Mouse (Mus musculus): Measurements from ENCODE around the gene Lrrc74a. TPM values are rescaled to one million over a fixed set of nuclear protein-coding genes. Genes with fewer than 3 reads are reported as not detected.
A peak's percentile ranks its signal among the peaks of the same experiment; 100 is the strongest.

Gene Lrrc74a
- total and polyA plus RNA-seq, 2 experiments = not detected

- Histone ChIP-seq H3K9ac (ENCODE audit: low read depth, low read length) (no peak overlapping the region), H3K27ac (replicated peaks; ENCODE audit: insufficient read depth, low read depth, low read length) (no peak overlapping the region), H3K36me3 (ENCODE audit: control insufficient read depth, insufficient read depth, low read length) (no peaks in the 10 kb centered on the region), H3K4me3 (ENCODE audit: insufficient read depth, low read depth, low read length) (no peak overlapping the region), H3K4me1 (ENCODE audit: control insufficient read depth, insufficient read depth, low read length) (no peaks in the 10 kb centered on the region; the same call in 1 of the 2 replicates), H3K79me2 (ENCODE audit: control insufficient read depth, insufficient read depth, low read length) (no peaks in the 10 kb centered on the region), H3K27me3 (ENCODE audit: control insufficient read depth, insufficient read depth, low read length) (no peaks in the 10 kb centered on the region)
- no peak for DNase-seq (ENCODE audit: extremely low read depth, low read depth, low spot score)
- TF ChIP-seq CTCF (IDR thresholded peaks at IDR 0.05; ENCODE audit: low read depth, low read length) = no peak
- WGBS = 96% methylated on average over 27 of the region's 27 CpGs
These were observed 45.3 kb upstream of the Lrrc74a start for GRCm38 (mm10) chr12:86688917-86689316.

GRCm38 (mm10) chr12:86690700-86691485 is 43.3 kb upstream of the Lrrc74a start:
- no peak for DNase-seq (ENCODE audit: extremely low read depth, low read depth, low spot score)
- no peaks in the 10 kb centered on the region for H3K27me3 ChIP-seq (ENCODE audit: control insufficient read depth, insufficient read depth, low read length)
- no peaks in the 10 kb centered on the region; the same call in 1 of the 2 replicates for H3K4me1 ChIP-seq (ENCODE audit: control insufficient read depth, insufficient read depth, low read length)
- peak overlapping the region; percentile 13; the same call in 1 of the 2 replicates for H3K27ac ChIP-seq (replicated peaks; ENCODE audit: insufficient read depth, low read depth, low read length)
- no peak for TF ChIP-seq POLR2A (IDR thresholded peaks at IDR 0.05; ENCODE audit: extremely low read depth, insufficient read depth, low read length)
- TF ChIP-seq CTCF (IDR thresholded peaks at IDR 0.05; ENCODE audit: low read depth, low read length) = no peak
- no peaks in the 10 kb centered on the region for H3K79me2 ChIP-seq (ENCODE audit: control insufficient read depth, insufficient read depth, low read length)
- H3K4me3 ChIP-seq (ENCODE audit: insufficient read depth, low read depth, low read length) = no peak overlapping the region
- no peaks in the 10 kb centered on the region for H3K36me3 ChIP-seq (ENCODE audit: control insufficient read depth, insufficient read depth, low read length)
- H3K9ac ChIP-seq (ENCODE audit: low read depth, low read length) = no peak overlapping the region
- 72% methylated on average over 11 of the region's 12 CpGs for WGBS

DNA sequence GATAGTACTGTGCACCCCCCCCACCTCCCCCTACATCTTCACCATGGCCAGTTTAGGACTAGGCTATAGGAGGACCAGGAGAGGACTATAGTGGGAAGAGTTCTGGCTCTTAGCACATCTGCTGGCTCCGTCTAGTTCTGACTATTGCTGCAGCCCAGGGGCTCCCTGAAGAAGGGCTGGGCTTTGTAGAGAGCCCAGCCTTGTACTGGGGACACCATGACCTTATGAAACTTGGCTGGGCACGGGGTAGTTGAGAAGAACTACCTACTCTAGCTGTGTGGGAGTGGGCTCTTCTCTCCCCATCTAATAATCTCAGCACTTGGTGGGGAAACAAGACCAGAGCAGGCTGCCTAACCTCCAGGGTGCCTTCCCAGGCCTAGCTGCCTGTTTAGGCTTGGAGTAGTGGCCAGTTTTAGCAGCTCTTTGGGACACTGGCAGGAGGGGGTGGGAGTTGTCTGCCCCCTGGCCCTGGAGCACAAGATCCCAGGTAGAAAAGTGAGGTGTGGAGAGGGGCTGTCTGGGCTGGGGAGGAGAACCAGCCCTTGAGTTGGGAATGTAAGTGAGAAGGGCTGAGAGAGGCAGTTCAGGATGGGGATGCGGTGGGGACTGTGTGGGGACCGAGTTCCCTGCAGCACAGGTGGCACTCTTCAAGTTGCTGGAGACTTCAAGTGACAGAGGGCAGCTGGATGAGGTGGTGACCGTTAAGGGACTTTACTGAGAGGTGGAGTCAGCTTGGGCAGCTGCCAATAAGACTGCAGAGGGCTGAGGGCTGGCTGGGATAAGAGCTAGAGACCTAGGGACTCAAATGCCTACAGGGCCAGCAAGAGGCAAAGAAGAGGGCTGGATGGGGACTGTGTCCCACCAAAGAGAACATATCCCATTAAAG is 41.5 kb upstream of the Lrrc74a start:
- no peaks in the 10 kb centered on the region for H3K4me1 ChIP-seq (ENCODE audit: control insufficient read depth, insufficient read depth, low read length)
- WGBS = 66% methylated on average over 5 of the region's 5 CpGs
- no peak overlapping the region for H3K9ac ChIP-seq (ENCODE audit: low read depth, low read length)
- H3K27me3 ChIP-seq (ENCODE audit: control insufficient read depth, insufficient read depth, low read length) = no peaks in the 10 kb centered on the region
- no peaks in the 10 kb centered on the region for H3K36me3 ChIP-seq (ENCODE audit: control insufficient read depth, insufficient read depth, low read length)
- H3K27ac ChIP-seq (replicated peaks; ENCODE audit: insufficient read depth, low read depth, low read length) = no peak overlapping the region
- H3K4me3 ChIP-seq (ENCODE audit: insufficient read depth, low read depth, low read length) = no peak overlapping the region
- no peak for DNase-seq (ENCODE audit: extremely low read depth, low read depth, low spot score)
- TF ChIP-seq CTCF (IDR thresholded peaks at IDR 0.05; ENCODE audit: low read depth, low read length) (no peak), POLR2A (IDR thresholded peaks at IDR 0.05; ENCODE audit: extremely low read depth, insufficient read depth, low read length) (no peak)
- no peaks in the 10 kb centered on the region for H3K79me2 ChIP-seq (ENCODE audit: control insufficient read depth, insufficient read depth, low read length)

DNA sequence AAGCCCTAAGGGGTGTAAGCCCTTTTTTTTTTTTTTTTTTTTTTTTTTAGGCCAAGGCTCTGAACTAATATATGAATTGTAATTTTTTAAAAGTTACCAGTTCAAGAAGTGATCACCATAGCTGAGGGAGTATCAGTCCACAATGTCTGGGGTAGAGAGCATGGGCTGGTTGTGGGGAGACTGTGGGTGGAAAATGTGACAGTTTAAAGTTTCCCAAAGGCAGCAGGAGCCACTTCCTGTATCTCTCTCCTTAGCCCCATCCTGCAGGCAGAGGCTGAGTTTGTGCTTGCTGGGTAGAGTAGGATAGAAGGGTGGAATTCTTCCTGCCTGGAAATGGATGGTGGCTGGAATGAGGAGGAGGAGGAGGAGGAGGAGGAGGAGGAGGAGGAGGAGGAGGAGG is 40.8 kb upstream of the Lrrc74a start:
- no peaks in the 10 kb centered on the region for H3K27me3 ChIP-seq (ENCODE audit: control insufficient read depth, insufficient read depth, low read length)
- DNase-seq (ENCODE audit: extremely low read depth, low read depth, low spot score) = no peak
- H3K4me1 ChIP-seq (ENCODE audit: control insufficient read depth, insufficient read depth, low read length) = no peaks in the 10 kb centered on the region
- H3K9ac ChIP-seq (ENCODE audit: low read depth, low read length) = no peak overlapping the region
- H3K4me3 ChIP-seq (ENCODE audit: insufficient read depth, low read depth, low read length) = no peak overlapping the region
- no peaks in the 10 kb centered on the region for H3K36me3 ChIP-seq (ENCODE audit: control insufficient read depth, insufficient read depth, low read length)
- no peak for TF ChIP-seq CTCF (IDR thresholded peaks at IDR 0.05; ENCODE audit: low read depth, low read length)
- TF ChIP-seq POLR2A (IDR thresholded peaks at IDR 0.05; ENCODE audit: extremely low read depth, insufficient read depth, low read length) = no peak
- H3K27ac ChIP-seq (replicated peaks; ENCODE audit: insufficient read depth, low read depth, low read length) = no peak overlapping the region
- no peaks in the 10 kb centered on the region for H3K79me2 ChIP-seq (ENCODE audit: control insufficient read depth, insufficient read depth, low read length)

GRCm38 (mm10) chr12:86694441-86694840 is 39.7 kb upstream of the Lrrc74a start:
- Histone ChIP-seq H3K27ac (replicated peaks; ENCODE audit: insufficient read depth, low read depth, low read length) (no peak overlapping the region), H3K9ac (ENCODE audit: low read depth, low read length) (no peak overlapping the region), H3K27me3 (ENCODE audit: control insufficient read depth, insufficient read depth, low read length) (no peaks in the 10 kb centered on the region), H3K36me3 (ENCODE audit: control insufficient read depth, insufficient read depth, low read length) (no peaks in the 10 kb centered on the region), H3K4me3 (ENCODE audit: insufficient read depth, low read depth, low read length) (no peak overlapping the region), H3K4me1 (ENCODE audit: control insufficient read depth, insufficient read depth, low read length) (no peaks in the 10 kb centered on the region), H3K79me2 (ENCODE audit: control insufficient read depth, insufficient read depth, low read length) (no peaks in the 10 kb centered on the region)
- DNase-seq (ENCODE audit: extremely low read depth, low read depth, low spot score) = no peak
- 78% methylated on average over 1 of the region's 1 CpGs for WGBS
- TF ChIP-seq POLR2A (IDR thresholded peaks at IDR 0.05; ENCODE audit: extremely low read depth, insufficient read depth, low read length) (no peak), CTCF (IDR thresholded peaks at IDR 0.05; ENCODE audit: low read depth, low read length) (no peak)
